Mouse (Mus musculus) thymus, adult 2 months (tissue): ENCODE results near the gene H2-D1.

Experiments
- CTCF ChIP-seq: fragments of 200-500 bp; IDR thresholded peaks from 2 replicates; pipeline ENCODE4 v1.5.1; 2012; ENCODE audit warnings: mild to moderate bottlenecking, control low read depth, low read length, moderate library complexity, borderline replicate concordance; ENCODE audit not compliant: control insufficient read depth, poor library complexity, insufficient read depth; ENCODE audit errors: extremely low read depth
- POLR2A ChIP-seq: fragments of 200-500 bp; IDR thresholded peaks from 2 replicates; pipeline ENCODE4 v1.6.1; 2012; ENCODE audit warnings: mild to moderate bottlenecking, low read length, control low read depth, moderate library complexity; ENCODE audit not compliant: control insufficient read depth, poor library complexity, insufficient read depth; ENCODE audit errors: extremely low read depth

DNA sequence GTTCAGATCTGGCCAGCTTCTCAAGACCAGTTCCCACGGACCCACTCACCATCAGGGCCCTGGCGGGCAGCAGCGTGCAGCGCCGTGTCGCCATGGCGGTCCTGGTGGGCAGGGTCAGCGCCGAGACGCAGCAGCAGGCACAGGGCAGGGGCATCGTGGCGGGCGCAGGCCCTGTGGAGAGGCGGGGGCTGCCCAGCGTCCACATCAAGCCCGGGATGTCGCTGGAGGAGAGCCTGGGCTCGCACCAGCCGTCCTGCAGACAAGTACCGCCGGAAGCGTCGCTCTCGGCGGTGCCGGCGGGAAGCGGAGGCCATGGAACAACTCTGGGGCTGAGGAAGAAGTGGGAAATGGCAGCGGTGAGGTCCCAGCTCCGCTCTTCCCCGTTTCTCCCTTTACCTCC lies 27.6 kb upstream of the H2-D1 start:
- TF ChIP-seq POLR2A (no peak), CTCF (peak; percentile 35; the same call in 1 of the 2 replicates)
